Mouse (Mus musculus): ENCODE measurements at regions not wholly inside any gene's neighbourhood (a gene's known extent, or its start where the extent isn't known, plus 50 kb on each side); places are given as distances from the start of the nearest gene placed in this dataset.

- H3K36me3 ChIP-seq (ENCODE audit: control insufficient read depth, insufficient read depth, low read length): no peaks in the 10 kb centered on the region
- no peak overlapping the region for H3K4me2 ChIP-seq (replicated peaks; ENCODE audit: low read depth, low read length, severe bottlenecking)
- no peaks in the 10 kb centered on the region for H3K4me1 ChIP-seq (ENCODE audit: control insufficient read depth, insufficient read depth, low read length)
- no peak for DNase-seq (ENCODE audit: low spot score)
- H3K27ac ChIP-seq (replicated peaks; ENCODE audit: low read depth, low read length): no peak overlapping the region
- TF ChIP-seq POLR2A (IDR thresholded peaks at IDR 0.05; ENCODE audit: borderline replicate concordance, extremely low read depth, insufficient read depth, insufficient read length): no peak
- WGBS: 74% methylated on average over 7 of the region's 7 CpGs
- ATAC-seq (ENCODE audit: low FRiP score, low read depth): no peak
- no peaks in the 10 kb centered on the region for H3K27me3 ChIP-seq (ENCODE audit: control insufficient read depth, insufficient read depth, low read length)
- H3K9ac ChIP-seq (ENCODE audit: low read depth, low read length, severe bottlenecking): no peak overlapping the region
- no peaks in the 10 kb centered on the region for H3K9me3 ChIP-seq (ENCODE audit: control insufficient read depth, low read length)
- no peak overlapping the region for H3K4me3 ChIP-seq (replicated peaks; ENCODE audit: low read length)
These were observed 686.0 kb upstream of the Hs3st1 start for GRCm38 (mm10) chr5:40441239-40441638.

- H3K4me2 ChIP-seq (replicated peaks; ENCODE audit: low read depth, low read length, severe bottlenecking): no peak overlapping the region
- H3K4me1 ChIP-seq (ENCODE audit: control insufficient read depth, insufficient read depth, low read length): no peaks in the 10 kb centered on the region
- ATAC-seq (ENCODE audit: low FRiP score, low read depth) (no peak), DNase-seq (ENCODE audit: low spot score) (no peak)
- no peaks in the 10 kb centered on the region for H3K27me3 ChIP-seq (ENCODE audit: control insufficient read depth, insufficient read depth, low read length)
- H3K4me3 ChIP-seq (replicated peaks; ENCODE audit: low read length): no peak overlapping the region
- no peaks in the 10 kb centered on the region for H3K9me3 ChIP-seq (ENCODE audit: control insufficient read depth, low read length)
- H3K9ac ChIP-seq (ENCODE audit: low read depth, low read length, severe bottlenecking): no peak overlapping the region
- TF ChIP-seq POLR2A (IDR thresholded peaks at IDR 0.05; ENCODE audit: borderline replicate concordance, extremely low read depth, insufficient read depth, insufficient read length): no peak
- no peak overlapping the region for H3K27ac ChIP-seq (replicated peaks; ENCODE audit: low read depth, low read length)
- H3K36me3 ChIP-seq (ENCODE audit: control insufficient read depth, insufficient read depth, low read length): no peaks in the 10 kb centered on the region
These were observed 647.4 kb upstream of the Hs3st1 start for GRCm38 (mm10) chr5:40402721-40403120.

- H3K27me3 ChIP-seq (ENCODE audit: control insufficient read depth, insufficient read depth, low read length): no peaks in the 10 kb centered on the region
- TF ChIP-seq POLR2A (IDR thresholded peaks at IDR 0.05; ENCODE audit: borderline replicate concordance, extremely low read depth, insufficient read depth, insufficient read length): no peak
- no peaks in the 10 kb centered on the region for H3K36me3 ChIP-seq (ENCODE audit: control insufficient read depth, insufficient read depth, low read length)
- ATAC-seq (ENCODE audit: low FRiP score, low read depth) (no peak), DNase-seq (ENCODE audit: low spot score) (no peak)
- H3K9ac ChIP-seq (ENCODE audit: low read depth, low read length, severe bottlenecking): no peak overlapping the region
- H3K4me2 ChIP-seq (replicated peaks; ENCODE audit: low read depth, low read length, severe bottlenecking): no peak overlapping the region
- no peak overlapping the region for H3K4me3 ChIP-seq (replicated peaks; ENCODE audit: low read length)
- H3K4me1 ChIP-seq (ENCODE audit: control insufficient read depth, insufficient read depth, low read length): no peaks in the 10 kb centered on the region
- no peak overlapping the region for H3K27ac ChIP-seq (replicated peaks; ENCODE audit: low read depth, low read length)
- H3K9me3 ChIP-seq (ENCODE audit: control insufficient read depth, low read length): no peaks in the 10 kb centered on the region
- 64% methylated on average over 3 of the region's 3 CpGs for WGBS
These were observed 639.5 kb upstream of the Hs3st1 start for GRCm38 (mm10) chr5:40394798-40395197.

DNA sequence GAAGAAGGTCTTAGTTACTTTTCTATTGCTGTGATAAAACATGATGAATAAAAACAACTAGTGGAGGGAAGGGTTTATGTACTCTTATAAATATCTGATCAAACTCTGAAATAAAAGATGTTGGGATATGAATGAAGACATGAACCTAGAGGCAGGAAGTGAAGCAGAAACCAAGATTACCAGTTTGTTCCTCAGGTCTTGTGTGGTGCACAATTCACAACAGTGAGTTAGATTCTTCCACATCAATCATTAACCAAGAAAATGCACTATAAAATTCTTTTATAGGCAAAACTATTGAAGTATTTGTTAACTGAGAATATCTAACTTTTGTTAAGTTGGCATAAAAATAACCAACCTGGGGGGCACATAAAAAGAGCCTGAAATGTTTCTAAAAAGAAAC lies 634.3 kb upstream of the Hs3st1 start:
- no peak overlapping the region for H3K9ac ChIP-seq (ENCODE audit: low read depth, low read length, severe bottlenecking)
- H3K27me3 ChIP-seq (ENCODE audit: control insufficient read depth, insufficient read depth, low read length): no peaks in the 10 kb centered on the region
- H3K4me2 ChIP-seq (replicated peaks; ENCODE audit: low read depth, low read length, severe bottlenecking): no peak overlapping the region
- H3K4me1 ChIP-seq (ENCODE audit: control insufficient read depth, insufficient read depth, low read length): no peaks in the 10 kb centered on the region
- H3K27ac ChIP-seq (replicated peaks; ENCODE audit: low read depth, low read length): no peak overlapping the region
- no peak for TF ChIP-seq POLR2A (IDR thresholded peaks at IDR 0.05; ENCODE audit: borderline replicate concordance, extremely low read depth, insufficient read depth, insufficient read length)
- H3K36me3 ChIP-seq (ENCODE audit: control insufficient read depth, insufficient read depth, low read length): no peaks in the 10 kb centered on the region
- ATAC-seq (ENCODE audit: low FRiP score, low read depth): no peak
- H3K9me3 ChIP-seq (ENCODE audit: control insufficient read depth, low read length): no peaks in the 10 kb centered on the region
- DNase-seq (ENCODE audit: low spot score): no peak
- H3K4me3 ChIP-seq (replicated peaks; ENCODE audit: low read length): no peak overlapping the region

- WGBS: 86% methylated on average over 1 of the region's 1 CpGs
- Histone ChIP-seq H3K4me3 (replicated peaks; ENCODE audit: low read length) (no peak overlapping the region), H3K27me3 (ENCODE audit: control insufficient read depth, insufficient read depth, low read length) (no peaks in the 10 kb centered on the region), H3K36me3 (ENCODE audit: control insufficient read depth, insufficient read depth, low read length) (no peaks in the 10 kb centered on the region), H3K27ac (replicated peaks; ENCODE audit: low read depth, low read length) (no peak overlapping the region), H3K9ac (ENCODE audit: low read depth, low read length, severe bottlenecking) (no peak overlapping the region), H3K9me3 (ENCODE audit: control insufficient read depth, low read length) (no peaks in the 10 kb centered on the region), H3K4me1 (ENCODE audit: control insufficient read depth, insufficient read depth, low read length) (no peaks in the 10 kb centered on the region), H3K4me2 (replicated peaks; ENCODE audit: low read depth, low read length, severe bottlenecking) (no peak overlapping the region)
- no peak for ATAC-seq (ENCODE audit: low FRiP score, low read depth)
- TF ChIP-seq POLR2A (IDR thresholded peaks at IDR 0.05; ENCODE audit: borderline replicate concordance, extremely low read depth, insufficient read depth, insufficient read length): no peak
- no peak for DNase-seq (ENCODE audit: low spot score)
These were observed 611.7 kb upstream of the Hs3st1 start for GRCm38 (mm10) chr5:40366956-40367355.

DNA sequence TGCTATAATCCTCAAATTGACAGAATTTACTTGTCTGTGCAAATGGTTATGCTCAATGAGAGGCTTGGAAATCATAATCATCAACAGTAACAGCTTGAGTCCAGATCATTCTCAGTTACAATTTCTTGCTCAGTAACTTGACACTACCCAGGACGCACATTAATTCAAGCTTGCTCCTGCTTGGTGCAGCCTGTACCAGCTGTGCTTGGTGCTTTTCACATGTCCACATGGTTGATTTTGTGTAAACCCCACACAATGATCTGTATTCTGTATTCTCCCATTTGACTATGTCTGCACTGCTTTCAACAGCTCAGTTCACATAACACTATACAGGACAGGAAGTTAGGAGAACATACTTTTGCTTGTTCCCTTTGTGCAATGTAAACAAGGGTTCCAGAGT lies 576.0 kb upstream of the Hs3st1 start:
- H3K27ac ChIP-seq (replicated peaks; ENCODE audit: low read depth, low read length): no peak overlapping the region
- no peak overlapping the region for H3K4me3 ChIP-seq (replicated peaks; ENCODE audit: low read length)
- TF ChIP-seq POLR2A (IDR thresholded peaks at IDR 0.05; ENCODE audit: borderline replicate concordance, extremely low read depth, insufficient read depth, insufficient read length): no peak
- H3K9me3 ChIP-seq (ENCODE audit: control insufficient read depth, low read length): no peaks in the 10 kb centered on the region
- ATAC-seq (ENCODE audit: low FRiP score, low read depth): peak; percentile 41; the same call in 1 of the 2 replicates
- 26% methylated on average over 1 of the region's 1 CpGs for WGBS
- H3K36me3 ChIP-seq (ENCODE audit: control insufficient read depth, insufficient read depth, low read length): no peaks in the 10 kb centered on the region
- H3K4me1 ChIP-seq (ENCODE audit: control insufficient read depth, insufficient read depth, low read length): 0 out of 2 replicates have a peak, but pooled peaks cover 4% of the 10 kb centered on the region
- DNase-seq (ENCODE audit: low spot score): peak; percentile 4
- H3K9ac ChIP-seq (ENCODE audit: low read depth, low read length, severe bottlenecking): no peak overlapping the region
- no peaks in the 10 kb centered on the region for H3K27me3 ChIP-seq (ENCODE audit: control insufficient read depth, insufficient read depth, low read length)
- H3K4me2 ChIP-seq (replicated peaks; ENCODE audit: low read depth, low read length, severe bottlenecking): no peak overlapping the region
